8 mouse cellular contexts compared by ENCODE assay signal in the genomic region with DNA sequence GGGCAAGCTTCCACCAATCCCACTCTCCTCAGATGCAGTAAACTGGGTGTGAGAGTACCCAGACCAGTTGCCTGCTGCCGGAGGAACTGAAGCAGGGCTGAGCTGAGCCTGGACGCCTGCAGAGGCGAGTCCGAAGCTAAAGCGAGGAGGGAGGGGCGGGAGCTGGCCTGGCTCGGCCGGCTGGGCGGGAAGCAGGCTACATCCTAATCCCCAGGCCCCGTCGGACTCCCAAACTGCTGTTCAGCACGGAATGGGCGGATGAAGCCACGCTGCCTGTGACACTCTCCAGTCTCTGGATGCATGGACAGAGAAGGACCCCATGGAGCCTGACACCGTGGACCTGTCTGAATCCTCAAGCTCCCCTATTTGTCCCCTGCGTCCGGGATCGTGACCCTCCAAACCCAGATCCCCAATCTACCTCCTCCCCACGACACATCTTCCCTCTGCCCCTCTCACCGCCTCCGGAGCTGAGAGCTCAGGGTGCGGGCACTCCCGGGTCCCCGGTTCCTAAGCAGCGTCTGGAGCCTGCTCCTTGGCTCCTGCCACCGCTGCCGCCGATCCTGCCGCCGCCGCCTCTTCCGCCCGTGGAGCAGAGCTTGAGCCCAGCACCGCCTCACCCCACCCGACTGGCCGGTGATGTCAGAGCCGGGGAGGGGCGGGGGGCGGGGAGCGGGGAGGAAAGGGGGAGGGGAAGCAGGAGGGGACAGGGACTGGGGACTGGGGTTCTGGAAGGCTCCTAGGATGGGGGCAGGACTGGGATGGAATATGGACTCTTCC. TPM values are rescaled to one million over a fixed set of nuclear protein-coding genes. Genes with fewer than 3 reads are reported as not detected.
A peak's percentile ranks its signal among the peaks of the same experiment; 100 is the strongest.
DNase-seq lines count a peak whose midpoint lies in the region; ATAC-seq and TF ChIP-seq lines count a peak whose summit lies in the region.

A gene (minus strand): TSS at position 664 of the 777 bp plus-strand sequence.

- under 1% methylated on average over 37 of the region's 40 CpGs for WGBS in embryonic facial prominence, embryonic 15.5 days
- WGBS in heart, embryonic 12.5 days: 0% methylated on average over 40 of the region's 40 CpGs
- under 1% methylated on average over 36 of the region's 40 CpGs for WGBS in kidney, embryonic 16.5 days
- WGBS in liver, embryonic 11.5 days: 1% methylated on average over 39 of the region's 40 CpGs

- peak; percentile 80 for TF ChIP-seq POLR2A in myocyte (IDR thresholded peaks at IDR 0.05; ENCODE audit: insufficient read length, low read depth)

- DNase-seq in 3T3-L1 (ENCODE audit: low read depth, low spot score): peak; percentile 72
- peak; percentile 87 for DNase-seq in adrenal gland, postnatal 25 days
- peak; percentile 81 for DNase-seq in liver, embryonic 11.5 days (ENCODE audit: low spot score)
- peak; percentile 62 for DNase-seq in splenic B cell, adult 2 months (ENCODE audit: low read depth, low spot score)

- ATAC-seq in embryonic facial prominence, embryonic 15.5 days (ENCODE audit: insufficient number of reproducible peaks, low FRiP score, low TSS enrichment, low read depth): peak; percentile 86
- peak; percentile 81 for ATAC-seq in heart, embryonic 12.5 days (ENCODE audit: insufficient number of reproducible peaks, low FRiP score)
- peak; percentile 84 for ATAC-seq in kidney, embryonic 16.5 days (ENCODE audit: low FRiP score, low TSS enrichment)
- ATAC-seq in liver, embryonic 11.5 days (replicated peaks; ENCODE audit: low FRiP score): peak; percentile 72

- H3ac ChIP-seq in myocyte (ENCODE audit: control insufficient read depth, insufficient read length): peak within 1 kb of the TSS; percentile 38

- H3K27me3 ChIP-seq in embryonic facial prominence, embryonic 15.5 days: no peaks in the 10 kb centered on the region
- no peaks in the 10 kb centered on the region for H3K27me3 ChIP-seq in heart, embryonic 12.5 days (replicated peaks)
- no peaks in the 10 kb centered on the region for H3K27me3 ChIP-seq in kidney, embryonic 16.5 days (ENCODE audit: insufficient read depth, low read length)
- H3K27me3 ChIP-seq in liver, embryonic 11.5 days (replicated peaks; ENCODE audit: control insufficient read depth, insufficient read depth, low read length): no peaks in the 10 kb centered on the region
- H3K27me3 ChIP-seq in myocyte (ENCODE audit: control insufficient read depth, insufficient read depth, insufficient read length): no peaks in the 10 kb centered on the region
- no peaks in the 10 kb centered on the region for H3K27me3 ChIP-seq in splenic B cell, adult 2 months (ENCODE audit: control insufficient read depth, insufficient read depth, low read length, poor library complexity, severe bottlenecking)

- peak within 1 kb of the TSS; percentile 62 for H3K9ac ChIP-seq in embryonic facial prominence, embryonic 15.5 days
- H3K9ac ChIP-seq in heart, embryonic 12.5 days: peak within 1 kb of the TSS; percentile 96
- peak within 1 kb of the TSS; percentile 89 for H3K9ac ChIP-seq in kidney, embryonic 16.5 days (replicated peaks; ENCODE audit: low read length)
- peak within 1 kb of the TSS; percentile 71 for H3K9ac ChIP-seq in liver, embryonic 11.5 days (ENCODE audit: low read depth, low read length)

- no peaks in the 10 kb centered on the region for H3K9me3 ChIP-seq in embryonic facial prominence, embryonic 15.5 days (replicated peaks)
- H3K9me3 ChIP-seq in heart, embryonic 12.5 days (replicated peaks): no peaks in the 10 kb centered on the region
- H3K9me3 ChIP-seq in kidney, embryonic 16.5 days (ENCODE audit: low read length): no peaks in the 10 kb centered on the region
- no peaks in the 10 kb centered on the region for H3K9me3 ChIP-seq in liver, embryonic 11.5 days (ENCODE audit: control insufficient read depth, low read length)

- H3K4me2 ChIP-seq in embryonic facial prominence, embryonic 15.5 days (replicated peaks): peak within 1 kb of the TSS; percentile 52
- H3K4me2 ChIP-seq in heart, embryonic 12.5 days: peak within 1 kb of the TSS; percentile 73
- H3K4me2 ChIP-seq in kidney, embryonic 16.5 days (replicated peaks; ENCODE audit: low read depth, low read length): peak within 1 kb of the TSS; percentile 88
- peak within 1 kb of the TSS; percentile 78 for H3K4me2 ChIP-seq in liver, embryonic 11.5 days
- H3K4me2 ChIP-seq in myocyte (ENCODE audit: low read depth): peak within 1 kb of the TSS; percentile 88

- no peaks in the 10 kb centered on the region for H3K36me3 ChIP-seq in embryonic facial prominence, embryonic 15.5 days
- peaks cover 19% of the 10 kb centered on the region for H3K36me3 ChIP-seq in heart, embryonic 12.5 days
- peaks cover 4% of the 10 kb centered on the region; the same call in 1 of the 2 replicates for H3K36me3 ChIP-seq in kidney, embryonic 16.5 days (ENCODE audit: insufficient read depth, low read length)
- H3K36me3 ChIP-seq in liver, embryonic 11.5 days (ENCODE audit: control insufficient read depth, insufficient read depth, low read length): no peaks in the 10 kb centered on the region; the same call in 1 of the 2 replicates
- H3K36me3 ChIP-seq in myocyte (ENCODE audit: control insufficient read depth, insufficient read depth): no peaks in the 10 kb centered on the region
- H3K36me3 ChIP-seq in splenic B cell, adult 2 months (ENCODE audit: control insufficient read depth, insufficient read depth, low read length, poor library complexity, severe bottlenecking): no peaks in the 10 kb centered on the region

- peak within 1 kb of the TSS; percentile 64 for H3K4me3 ChIP-seq in embryonic facial prominence, embryonic 15.5 days (replicated peaks)
- H3K4me3 ChIP-seq in heart, embryonic 12.5 days: peak within 1 kb of the TSS; percentile 84
- peak within 1 kb of the TSS; percentile 82 for H3K4me3 ChIP-seq in kidney, embryonic 16.5 days (ENCODE audit: low read length)
- peak within 1 kb of the TSS; percentile 61 for H3K4me3 ChIP-seq in liver, embryonic 11.5 days (ENCODE audit: low read depth, low read length)
- H3K4me3 ChIP-seq in myocyte: peak within 1 kb of the TSS; percentile 68

- peak within 1 kb of the TSS; percentile 87 for H3K27ac ChIP-seq in embryonic facial prominence, embryonic 15.5 days (replicated peaks)
- H3K27ac ChIP-seq in heart, embryonic 12.5 days (ENCODE audit: poor library complexity, severe bottlenecking): peak within 1 kb of the TSS; percentile 89
- H3K27ac ChIP-seq in kidney, embryonic 16.5 days (ENCODE audit: low read length): peak within 1 kb of the TSS; percentile 90
- peak within 1 kb of the TSS; percentile 62 for H3K27ac ChIP-seq in liver, embryonic 11.5 days (ENCODE audit: low read depth, low read length)

- peaks cover 10% of the 10 kb centered on the region for H3K79me2 ChIP-seq in myocyte (ENCODE audit: control insufficient read depth, insufficient read depth)

- peaks cover 59% of the 10 kb centered on the region for H3K4me1 ChIP-seq in embryonic facial prominence, embryonic 15.5 days
- H3K4me1 ChIP-seq in heart, embryonic 12.5 days (replicated peaks): peaks cover 59% of the 10 kb centered on the region
- H3K4me1 ChIP-seq in kidney, embryonic 16.5 days (ENCODE audit: insufficient read depth, low read length): peaks cover 59% of the 10 kb centered on the region
- peaks cover 33% of the 10 kb centered on the region for H3K4me1 ChIP-seq in liver, embryonic 11.5 days (replicated peaks; ENCODE audit: control insufficient read depth, insufficient read depth, low read length)

TF ChIP-seq in myocyte, 11 proteins besides CTCF, POLR2A, EP300 and RAD21:
- TF ChIP-seq TCF12 (IDR thresholded peaks at IDR 0.05; ENCODE audit: insufficient read depth, poor library complexity, severe bottlenecking) (no peak), MYOG (IDR thresholded peaks at IDR 0.05; ENCODE audit: control insufficient read depth in 1 of 3, insufficient read depth in 1 of 3, insufficient read length in 2 of 3, low read depth in 2 of 3) (no peak), POLR2AphosphoS2 (IDR thresholded peaks at IDR 0.05; ENCODE audit: insufficient read length, low read depth) (peak; percentile 59), MYOD1 (IDR thresholded peaks at IDR 0.05; ENCODE audit: control insufficient read depth in 1 of 3, insufficient read length in 2 of 3, low read depth in 2 of 3) (no peak)

RNA-seq across cellular contexts. Expression of the gene that starts here (rescaled TPM):
- total RNA-seq in adrenal gland, postnatal 25 days (2021): 48.3 and 52.1 TPM in 2 replicates
- polyA plus RNA-seq in embryonic facial prominence, embryonic 15.5 days (2015; fragmentation: Nextera tagmentation; extraction: Ambion mirVana): 122 and 131 TPM in 2 replicates
- 156 and 164 TPM in 2 replicates for polyA plus RNA-seq in heart, embryonic 12.5 days (2016; fragmentation: Nextera tagmentation; extraction: Ambion mirVana)
- 129 and 132 TPM in 2 replicates for polyA plus RNA-seq in kidney, embryonic 16.5 days (2015; fragmentation: Nextera tagmentation; extraction: Ambion mirVana)
- 43.4 and 44.8 TPM in 2 replicates for polyA plus RNA-seq in liver, embryonic 11.5 days (2014; fragmentation: Nextera tagmentation; extraction: Ambion mirVana)
- 120 TPM for polyA plus RNA-seq in myocyte (2012; fragmentation: generic; extraction: Trizol)

Comparison
In these comparisons a context has a peak if more than half of its experiments do, and no peak if none do; other contexts are left out.
1. Peak in every context shown above with its lines: DNase-seq, ATAC-seq, H3K4me3 ChIP-seq and H3K27ac ChIP-seq.